Mouse (Mus musculus) thymus, adult 2 months (tissue): ENCODE measurements around the gene Clcn6.

Experiments
- CTCF ChIP-seq: fragments of 200-500 bp; IDR thresholded peaks from 2 replicates; pipeline ENCODE4 v1.5.1; 2012; ENCODE audit warnings: mild to moderate bottlenecking, control low read depth, low read length, moderate library complexity, borderline replicate concordance; ENCODE audit not compliant: control insufficient read depth, poor library complexity, insufficient read depth; ENCODE audit errors: extremely low read depth
- POLR2A ChIP-seq: fragments of 200-500 bp; IDR thresholded peaks from 2 replicates; pipeline ENCODE4 v1.6.1; 2012; ENCODE audit warnings: mild to moderate bottlenecking, low read length, control low read depth, moderate library complexity; ENCODE audit not compliant: control insufficient read depth, poor library complexity, insufficient read depth; ENCODE audit errors: extremely low read depth

DNA sequence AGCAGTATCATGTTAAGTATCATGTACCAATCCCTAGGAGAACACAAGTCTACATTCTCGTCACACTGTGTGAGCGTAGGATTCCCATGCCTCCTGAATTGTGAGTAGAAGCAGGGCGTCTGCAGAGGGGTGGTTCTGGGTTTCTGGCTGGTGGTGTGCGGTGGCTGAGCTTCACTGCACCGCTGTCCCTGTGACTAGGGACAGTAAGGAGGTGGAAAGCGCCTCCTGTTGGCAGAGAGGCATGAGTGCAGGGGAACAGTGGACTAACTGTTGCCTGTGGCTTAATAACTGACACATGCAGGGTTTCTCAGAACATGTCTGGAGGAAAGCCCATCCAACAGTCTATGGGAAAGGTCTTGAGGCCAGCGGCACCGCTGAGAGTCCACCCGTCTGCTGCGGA lies 23.2 kb downstream of the Clcn6 start:
- TF ChIP-seq CTCF = no peak
- TF ChIP-seq POLR2A = no peak
